Mouse (Mus musculus) bone marrow macrophage, adult 2 months (primary cell): ENCODE measurements around the gene Neto2.

Experiments used
- CTCF ChIP-seq: IDR thresholded peaks from 2 replicates; pipeline ENCODE4 v1.5.1; 2012; ENCODE audit warnings: low read depth, mild to moderate bottlenecking, low read length, moderate library complexity
- POLR2A ChIP-seq: IDR thresholded peaks from 2 replicates; pipeline ENCODE4 v1.6.1; 2012; ENCODE audit warnings: mild to moderate bottlenecking, low read depth, low read length, borderline replicate concordance

DNA sequence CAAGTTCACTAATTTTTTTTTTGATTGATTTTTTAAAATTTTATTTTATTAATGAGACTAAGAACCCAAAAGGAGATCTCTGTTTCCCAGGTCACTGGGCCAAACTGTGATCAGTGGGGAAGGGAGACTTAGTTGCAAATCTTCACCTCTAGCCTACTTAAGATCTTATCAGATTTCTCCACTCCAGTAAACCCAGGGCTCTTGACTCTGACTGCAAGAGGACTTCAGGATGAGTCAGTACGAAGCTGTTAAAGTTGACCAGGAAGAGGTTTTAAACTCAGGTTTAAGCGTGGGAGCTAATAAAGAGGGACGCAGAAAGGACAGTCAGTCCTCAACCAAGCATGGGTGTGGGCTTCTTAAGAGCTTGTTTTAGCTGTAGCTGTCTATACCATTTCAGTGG lies 107.4 kb downstream of the Neto2 start:
- TF ChIP-seq POLR2A (no peak), CTCF (no peak)
